Mouse (Mus musculus): Measurements from ENCODE around the gene Rtraf. TPM values are rescaled to one million over a fixed set of nuclear protein-coding genes. Genes with fewer than 3 reads are reported as not detected.

Gene Rtraf
- total and polyA plus RNA-seq, 3 experiments, result 115 to 216 (median 163) TPM

GRCm38 (mm10) chr14:19807858-19808257 is 15.8 kb downstream of the Rtraf start:
- H3K4me2 ChIP-seq (ENCODE audit: insufficient read depth, low read depth, poor library complexity, severe bottlenecking), result no peak overlapping the region
- TF ChIP-seq KAT2A (IDR thresholded peaks at IDR 0.05; ENCODE audit: insufficient replicate concordance, low read length) (no peak), ETS1 (conservative IDR thresholded peaks at IDR 0.05; ENCODE audit: low read depth, low read length) (no peak), MXI1 (IDR thresholded peaks at IDR 0.05; ENCODE audit: low read depth, low read length) (no peak), TCF12 (IDR thresholded peaks at IDR 0.05; ENCODE audit: low read depth, low read length) (no peak), HCFC1 (IDR thresholded peaks at IDR 0.05; ENCODE audit: low read depth, low read length) (no peak), BHLHE40 (IDR thresholded peaks at IDR 0.05; ENCODE audit: low read depth, low read length) (no peak), MYC (IDR thresholded peaks at IDR 0.05; ENCODE audit: low read depth, low read length) (no peak)
- no peaks in the 10 kb centered on the region for H3K9me3 ChIP-seq (replicated peaks; ENCODE audit: low read length)
- H3K4me1 ChIP-seq (ENCODE audit: control insufficient read depth in 1 of 2, insufficient read depth in 2 of 2), result no peaks in the 10 kb centered on the region
- peaks cover 17 to 29% of the 10 kb centered on the region in 2 experiments for H3K36me3 ChIP-seq (replicated peaks in 1 of 2; ENCODE audit: control insufficient read depth in 1 of 2, insufficient read depth in 1 of 2, low read length in 1 of 2)
- H3K4me3 ChIP-seq (replicated peaks in 1 of 3; ENCODE audit: low read depth in 2 of 3, low read length in 2 of 3, poor library complexity in 1 of 3), result no peak overlapping the region
- dilution Hi-C loops (cut with MboI; ENCODE audit: extremely low pct_ligation_motif_present, extremely low pct_unique_long_range_greater_than_20kb, low sequenced_read_pairs), result no loop called here
- no peak overlapping the region for H3K9ac ChIP-seq (ENCODE audit: insufficient read depth, low read depth)
- H3K79me2 ChIP-seq (replicated peaks; ENCODE audit: control insufficient read depth, extremely low read depth, insufficient read depth, poor library complexity, severe bottlenecking), result no peaks in the 10 kb centered on the region
- no peak for DNase-seq (ENCODE audit: extremely low read depth)
- no peak overlapping the region for H3K27ac ChIP-seq (ENCODE audit: insufficient read depth, low read depth)
- H3K27me3 ChIP-seq (replicated peaks), result no peaks in the 10 kb centered on the region
- in situ Hi-C loops (cut with MboI; ENCODE audit: low pct_ligation_motif_present, low pct_unique_long_range_greater_than_20kb, low sequenced_read_pairs), result no loop called here

DNA sequence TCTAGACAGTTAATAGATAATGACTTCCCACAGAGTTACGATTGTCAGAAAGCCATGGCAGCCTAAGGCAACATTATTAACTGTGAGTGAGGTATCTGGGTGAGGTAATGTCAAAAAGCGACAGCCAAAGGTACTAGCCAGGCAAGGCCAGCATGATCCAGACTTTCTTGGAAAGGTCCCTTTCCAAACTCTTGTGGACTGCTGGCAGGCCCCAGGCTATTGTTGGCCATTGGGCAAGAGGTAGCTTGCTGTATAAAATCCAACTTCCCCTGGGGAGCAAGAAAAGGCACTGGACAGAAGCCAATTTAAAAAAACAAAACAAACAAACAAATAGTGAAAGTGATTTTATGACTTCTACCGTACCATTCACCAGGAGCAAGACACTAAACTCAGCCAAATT is 16.3 kb downstream of the Rtraf start:
- H3K79me2 ChIP-seq (replicated peaks; ENCODE audit: control insufficient read depth, extremely low read depth, insufficient read depth, poor library complexity, severe bottlenecking), result no peaks in the 10 kb centered on the region
- dilution Hi-C loops (cut with MboI; ENCODE audit: extremely low pct_ligation_motif_present, extremely low pct_unique_long_range_greater_than_20kb, low sequenced_read_pairs) (no loop called here), in situ Hi-C loops (cut with MboI; ENCODE audit: low pct_ligation_motif_present, low pct_unique_long_range_greater_than_20kb, low sequenced_read_pairs) (no loop called here)
- H3K36me3 ChIP-seq (replicated peaks in 1 of 2; ENCODE audit: control insufficient read depth in 1 of 2, insufficient read depth in 1 of 2, low read length in 1 of 2), result peaks cover 13 to 24% of the 10 kb centered on the region in 2 experiments
- no peak for DNase-seq (ENCODE audit: extremely low read depth)
- H3K9ac ChIP-seq (ENCODE audit: insufficient read depth, low read depth), result no peak overlapping the region
- TF ChIP-seq SMC3 (IDR thresholded peaks at IDR 0.05; ENCODE audit: low read depth, low read length), result no peak
- TF ChIP-seq E2F4 (IDR thresholded peaks at IDR 0.05; ENCODE audit: insufficient replicate concordance, low read depth, low read length), result no peak
- no peak for TF ChIP-seq MAFK (IDR thresholded peaks at IDR 0.05; ENCODE audit: insufficient replicate concordance, low read length)
- TF ChIP-seq MEF2A (IDR thresholded peaks at IDR 0.05; ENCODE audit: borderline replicate concordance, low read depth, low read length), result no peak
- TF ChIP-seq MYC (IDR thresholded peaks at IDR 0.05; ENCODE audit: low read depth, low read length), result no peak
- no peak for TF ChIP-seq NELFE (IDR thresholded peaks at IDR 0.05; ENCODE audit: low read depth, low read length)
- no peak for TF ChIP-seq TBP (conservative IDR thresholded peaks at IDR 0.05; ENCODE audit: low read depth, low read length)
- TF ChIP-seq KAT2A (IDR thresholded peaks at IDR 0.05; ENCODE audit: insufficient replicate concordance, low read length), result no peak
- no peak for TF ChIP-seq GABPA (IDR thresholded peaks at IDR 0.05; ENCODE audit: insufficient replicate concordance, low read depth, low read length)
- no peak for TF ChIP-seq TCF12 (IDR thresholded peaks at IDR 0.05; ENCODE audit: low read depth, low read length)
- TF ChIP-seq HCFC1 (IDR thresholded peaks at IDR 0.05; ENCODE audit: low read depth, low read length), result no peak
- TF ChIP-seq JUND (conservative IDR thresholded peaks at IDR 0.05; ENCODE audit: low read depth, low read length), result no peak
- TF ChIP-seq MXI1 (IDR thresholded peaks at IDR 0.05; ENCODE audit: low read depth, low read length), result no peak
- no peak for TF ChIP-seq ZMIZ1 (IDR thresholded peaks at IDR 0.05; ENCODE audit: low read depth, low read length)
- TF ChIP-seq RCOR1 (conservative IDR thresholded peaks at IDR 0.05; ENCODE audit: low read depth, low read length), result no peak
- no peak for TF ChIP-seq ZNF384 (IDR thresholded peaks at IDR 0.05; ENCODE audit: low read depth, low read length)
- no peak for TF ChIP-seq POLR2A (IDR thresholded peaks at IDR 0.05; ENCODE audit: low read depth, low read length)
- TF ChIP-seq MAX (IDR thresholded peaks at IDR 0.05; ENCODE audit: low read length), result no peak
- no peak for TF ChIP-seq CTCF (conservative IDR thresholded peaks at IDR 0.05 in 1 of 2, IDR thresholded peaks at IDR 0.05 in 1 of 2; ENCODE audit: low read depth in 2 of 2, low read length in 2 of 2)
- no peak overlapping the region for H3K27ac ChIP-seq (ENCODE audit: insufficient read depth, low read depth)
- no peak overlapping the region for H3K4me3 ChIP-seq (replicated peaks in 1 of 3; ENCODE audit: low read depth in 2 of 3, low read length in 2 of 3, poor library complexity in 1 of 3)
- no peaks in the 10 kb centered on the region for H3K9me3 ChIP-seq (replicated peaks; ENCODE audit: low read length)
- H3K4me2 ChIP-seq (ENCODE audit: insufficient read depth, low read depth, poor library complexity, severe bottlenecking), result no peak overlapping the region
- H3K4me1 ChIP-seq (ENCODE audit: control insufficient read depth in 1 of 2, insufficient read depth in 2 of 2), result no peaks in the 10 kb centered on the region
- H3K27me3 ChIP-seq (replicated peaks), result no peaks in the 10 kb centered on the region

All from CH12.LX (cell line).